Mouse (Mus musculus): Measurements from ENCODE around the gene Camk2d. TPM values are rescaled to one million over a fixed set of nuclear protein-coding genes. Genes with fewer than 3 reads are reported as not detected.

The Camk2d gene
- total and polyA plus RNA-seq, 3 experiments = 0.55 TPM; not detected in 2

- Histone ChIP-seq H3K4me3 (ENCODE audit: low read depth, low read length) (no peak overlapping the region), H3K27me3 (ENCODE audit: insufficient read depth, low read length) (no peaks in the 10 kb centered on the region), H3K36me3 (replicated peaks) (no peaks in the 10 kb centered on the region), H3K9me3 (replicated peaks) (no peaks in the 10 kb centered on the region), H3K4me1 (ENCODE audit: insufficient read depth, low read depth, low read length) (no peaks in the 10 kb centered on the region)
- TF ChIP-seq TAL1 (conservative IDR thresholded peaks at IDR 0.05; ENCODE audit: low read depth, low read length) (no peak), GATA2 (IDR thresholded peaks at IDR 0.05; ENCODE audit: borderline replicate concordance, low read depth, low read length) (no peak), CTCF (IDR thresholded peaks at IDR 0.05; ENCODE audit: low read depth, low read length) (no peak), POLR2AphosphoS5 (IDR thresholded peaks at IDR 0.05; ENCODE audit: insufficient replicate concordance, low read depth, low read length) (no peak), GATA1 (IDR thresholded peaks at IDR 0.05; ENCODE audit: borderline replicate concordance, low read length) (no peak)
- ATAC-seq (ENCODE audit: extremely low read depth, insufficient number of reproducible peaks, low FRiP score, poor library complexity, severe bottlenecking) (no peak), DNase-seq (ENCODE audit: low spot score) (no peak)
These were observed 290.5 kb downstream of the Camk2d start for GRCm38 (mm10) chr3:126886644-126887043.

Other genes starting within 250 kb of the Camk2d start
- not detected in 2 replicates for gene Arsj, start 232.6 kb upstream of the Camk2d start, total RNA-seq (2014; fragmentation: Nextera tagmentation)
- gene Arsj, start 232.6 kb upstream of the Camk2d start, total RNA-seq (2017) = 0.11 TPM in 1 of 2 replicates, not detected in the other
- gene Arsj, start 232.6 kb upstream of the Camk2d start, polyA plus RNA-seq (2012) = not detected in 2 replicates

Measured in G1E (cell line).